Mouse (Mus musculus): ENCODE data around the gene Spsb4.

Gene Spsb4

DNA sequence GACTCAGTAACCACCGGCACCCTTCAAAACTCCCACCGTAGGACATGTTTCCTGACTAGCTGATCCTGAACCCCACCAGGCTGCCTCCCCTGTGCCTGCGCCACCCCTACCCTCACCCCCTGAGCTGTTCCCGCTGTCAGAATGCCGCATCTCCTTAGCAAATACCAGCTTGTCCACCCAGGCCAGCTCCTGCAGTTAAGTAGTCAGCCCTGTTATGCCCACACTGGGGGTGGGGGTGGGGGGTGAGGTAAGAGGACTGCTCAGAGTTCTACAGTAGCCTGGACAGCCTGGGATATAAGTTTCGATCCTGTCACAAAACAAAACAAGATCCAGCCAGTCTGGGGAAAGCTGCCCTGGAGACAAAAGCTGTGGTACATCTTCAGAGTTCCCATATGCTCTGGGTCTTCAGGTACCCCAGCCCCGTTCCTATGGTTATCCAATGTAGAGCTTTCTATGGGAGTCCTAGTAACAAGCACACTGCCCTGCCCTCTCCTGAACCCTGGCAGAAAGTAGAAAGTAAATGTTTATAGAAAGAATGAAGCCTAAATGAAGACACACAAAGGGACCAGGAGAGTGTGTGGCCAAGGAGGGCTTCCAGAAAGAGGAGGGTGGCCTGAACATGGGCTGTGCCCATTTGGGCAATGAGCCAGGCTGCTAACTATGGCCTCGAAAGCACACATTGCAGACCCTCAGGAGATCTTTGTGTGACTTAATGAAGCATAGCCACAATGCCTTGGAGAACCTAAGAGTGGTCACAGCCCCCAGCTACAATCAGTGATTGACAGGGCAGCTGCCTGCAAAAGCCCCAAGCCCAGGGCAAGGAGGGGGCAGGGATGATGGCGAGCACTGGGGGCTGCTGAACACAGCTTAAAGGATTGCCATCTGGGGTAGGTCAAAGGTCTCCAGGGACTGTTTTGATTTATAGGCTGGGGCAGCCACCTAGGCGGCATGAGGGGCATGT, 38.3 kb downstream of the Spsb4 start:
- intact Hi-C loops (cut with DNase I) = no loop called here

GRCm38 (mm10) chr9:96979417-96980030, 39.1 kb downstream of the Spsb4 start:
- intact Hi-C loops (cut with DNase I) = no loop called here

- intact Hi-C loops (cut with DNase I) = no loop called here
Measured at GRCm38 (mm10) chr9:96978147-96978782, 40.4 kb downstream of the Spsb4 start.

- intact Hi-C loops (cut with DNase I) = no loop called here
Measured at GRCm38 (mm10) chr9:96977287-96978145, 41.1 kb downstream of the Spsb4 start.

GRCm38 (mm10) chr9:96973091-96973490, 45.6 kb downstream of the Spsb4 start:
- intact Hi-C loops (cut with DNase I) = no loop called here

GRCm38 (mm10) chr9:96971625-96972404, 46.8 kb downstream of the Spsb4 start:
- intact Hi-C loops (cut with DNase I) = no loop called here

DNA sequence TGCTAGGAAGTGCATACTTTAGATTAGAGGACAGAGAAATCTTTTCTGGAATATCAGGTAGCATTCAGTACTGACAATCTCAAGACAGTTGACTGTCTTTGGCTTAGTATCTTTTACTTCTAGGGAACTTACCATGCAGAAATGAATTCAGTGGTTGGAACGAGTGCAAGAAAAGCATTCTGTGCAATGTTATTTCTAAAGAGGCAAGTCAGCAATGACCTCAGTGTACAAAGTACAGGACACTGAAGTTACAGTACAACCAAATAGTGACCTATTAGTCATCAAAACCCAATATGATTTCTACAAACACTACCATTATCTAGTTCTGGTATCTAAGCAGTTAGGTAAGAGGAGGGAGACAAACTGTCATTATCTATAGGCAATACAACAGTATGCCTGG, 51.1 kb downstream of the Spsb4 start:
- intact Hi-C loops (cut with DNase I) = no loop called here

DNA sequence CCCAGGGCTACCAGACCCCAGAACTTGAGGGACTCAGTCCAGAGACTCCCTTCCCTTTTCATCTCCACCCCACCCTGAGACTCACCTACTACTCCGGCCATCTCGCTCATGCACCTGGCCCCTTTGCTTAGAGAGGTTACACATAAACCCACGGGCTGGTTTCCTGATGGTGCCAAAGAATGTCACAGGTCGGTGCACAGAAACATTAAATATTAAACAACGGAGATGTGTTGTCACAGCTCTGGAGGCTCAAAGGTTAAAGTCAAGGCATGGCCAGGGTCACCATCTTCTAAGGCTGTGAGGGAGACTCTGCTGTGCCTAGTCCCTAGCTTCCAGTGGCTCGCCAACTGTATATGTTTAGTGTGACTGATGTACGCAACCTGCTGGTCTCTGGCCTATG, 52.2 kb downstream of the Spsb4 start:
- intact Hi-C loops (cut with DNase I) = no loop called here

DNA sequence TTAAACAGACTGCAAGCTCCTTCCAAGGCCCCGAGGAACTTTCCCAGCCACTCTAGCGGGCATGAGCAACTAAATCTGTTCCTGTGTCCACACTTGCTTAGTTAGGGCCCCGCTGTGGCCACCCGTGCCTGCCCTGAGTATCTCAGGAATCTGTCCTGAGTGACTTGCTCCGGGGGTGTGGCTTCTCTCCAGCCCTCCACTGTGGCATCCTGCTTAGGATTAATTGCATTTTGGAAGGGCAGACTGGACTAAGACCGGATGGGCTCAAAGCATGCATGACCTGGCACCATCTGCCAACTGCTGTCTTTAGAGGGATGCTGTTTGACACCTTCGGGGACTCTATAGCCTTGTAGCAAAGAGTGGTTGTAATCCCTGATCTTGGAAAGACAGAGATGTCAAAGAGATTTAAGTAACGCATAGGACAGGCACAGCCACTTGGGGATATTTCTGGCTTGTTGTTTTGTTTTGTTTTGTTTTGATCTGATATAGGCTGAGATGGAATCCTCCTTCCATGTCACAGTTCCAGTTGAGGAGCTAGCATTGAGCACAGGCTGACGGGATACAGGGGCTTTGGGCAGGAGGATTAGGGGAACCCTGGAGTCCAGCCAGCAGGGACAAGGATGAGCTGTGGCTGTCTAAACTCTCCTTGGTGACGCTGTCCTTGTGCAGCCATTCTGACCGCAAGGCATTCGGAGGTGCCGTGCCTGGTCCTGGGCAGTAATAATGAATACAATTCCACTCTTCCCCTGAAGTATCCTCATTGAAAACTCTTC, 55.0 kb downstream of the Spsb4 start:
- intact Hi-C loops (cut with DNase I) = loop anchor here (5.0 kb wide), 1 partner anchor 54 kb away; the partner anchor contains the start of gene Spsb4

- intact Hi-C loops (cut with DNase I) = loop anchor here (5.0 kb wide), 1 partner anchor 55 kb away; the partner anchor contains the start of gene Spsb4
Measured at GRCm38 (mm10) chr9:96962714-96963113, 55.9 kb downstream of the Spsb4 start.

DNA sequence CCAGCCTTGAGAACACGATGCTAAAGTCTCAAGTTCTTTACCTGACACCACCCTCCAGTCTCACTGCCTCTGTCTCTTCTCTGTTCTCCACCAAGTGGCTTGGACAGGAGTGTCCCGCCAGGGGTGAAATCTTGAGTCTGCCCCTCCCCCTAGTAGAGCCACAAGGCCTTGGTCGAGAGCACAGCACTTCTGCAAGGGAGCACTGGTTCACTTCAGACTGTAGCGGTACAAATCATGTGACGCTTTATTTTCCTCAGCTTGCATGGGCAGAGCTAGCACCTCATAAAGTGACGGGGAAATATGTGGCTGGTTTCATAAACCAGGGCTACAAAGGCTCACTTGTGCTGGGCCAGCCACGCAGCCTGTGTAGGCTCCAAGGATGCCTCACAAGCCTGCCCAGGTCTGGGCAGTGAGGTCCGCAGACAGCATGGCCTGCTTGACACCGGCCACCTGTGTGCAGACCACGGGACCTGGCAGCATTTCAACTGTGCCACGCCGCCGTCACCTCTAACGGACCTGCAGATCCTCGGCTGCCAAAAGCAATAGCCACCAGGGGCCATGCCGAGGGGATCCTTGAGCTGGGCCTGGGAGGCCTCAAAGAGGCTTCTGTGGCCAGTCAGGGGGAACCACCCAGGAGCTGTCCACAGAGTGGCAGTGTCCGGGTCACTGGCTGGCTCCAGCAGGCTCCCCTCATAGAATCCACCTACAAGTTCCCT, 56.5 kb downstream of the Spsb4 start:
- intact Hi-C loops (cut with DNase I) = loop anchor here (1.0 to 5.0 kb wide), 3 partner anchors 45 to 106 kb away; partner anchors contain the start of gene Spsb4

DNA sequence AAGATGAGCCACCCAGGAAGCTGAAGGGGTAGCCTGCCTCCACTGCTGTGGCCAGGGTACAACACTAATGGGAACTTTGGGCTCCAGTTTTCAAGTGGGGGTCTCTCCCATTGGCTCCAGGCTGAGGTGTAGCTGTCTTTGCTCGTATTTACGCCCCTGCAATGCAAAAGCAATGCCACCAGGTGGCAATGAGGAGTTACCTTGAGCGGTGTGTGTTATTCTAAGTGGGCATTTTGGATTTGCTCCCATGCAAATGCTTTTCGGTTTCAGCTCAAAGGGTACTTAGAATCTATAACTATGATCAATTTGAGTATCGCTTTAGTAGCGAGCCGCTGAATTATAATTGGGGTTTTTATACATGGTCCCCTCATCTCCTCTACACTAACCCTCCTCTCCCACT, 57.6 kb downstream of the Spsb4 start:
- intact Hi-C loops (cut with DNase I) = loop anchor here (1.0 to 5.0 kb wide), 3 partner anchors 44 to 107 kb away; partner anchors contain the start of gene Spsb4

DNA sequence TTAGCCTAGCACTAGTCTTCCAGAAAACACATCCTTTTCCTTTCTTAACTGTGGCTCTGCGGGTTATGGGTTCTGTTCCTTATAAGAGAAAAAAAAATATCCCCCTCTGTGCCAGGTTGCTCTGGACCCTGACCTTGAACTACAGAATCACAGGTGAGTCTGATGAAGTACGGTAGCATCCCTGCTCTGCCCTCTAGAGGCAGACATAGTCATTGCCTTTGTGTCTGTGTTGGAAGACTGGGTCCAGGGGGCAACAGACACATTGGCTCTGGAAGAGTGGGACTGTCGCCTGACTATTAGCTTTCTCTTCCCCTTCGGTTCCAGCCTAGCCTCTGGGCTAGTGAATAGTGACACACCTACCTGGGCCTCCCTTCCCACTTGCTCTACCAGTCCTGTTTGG, 58.4 kb downstream of the Spsb4 start:
- intact Hi-C loops (cut with DNase I) = loop anchor here (2.0 to 5.0 kb wide), 2 partner anchors 43 to 57 kb away; partner anchors contain the start of gene Spsb4

DNA sequence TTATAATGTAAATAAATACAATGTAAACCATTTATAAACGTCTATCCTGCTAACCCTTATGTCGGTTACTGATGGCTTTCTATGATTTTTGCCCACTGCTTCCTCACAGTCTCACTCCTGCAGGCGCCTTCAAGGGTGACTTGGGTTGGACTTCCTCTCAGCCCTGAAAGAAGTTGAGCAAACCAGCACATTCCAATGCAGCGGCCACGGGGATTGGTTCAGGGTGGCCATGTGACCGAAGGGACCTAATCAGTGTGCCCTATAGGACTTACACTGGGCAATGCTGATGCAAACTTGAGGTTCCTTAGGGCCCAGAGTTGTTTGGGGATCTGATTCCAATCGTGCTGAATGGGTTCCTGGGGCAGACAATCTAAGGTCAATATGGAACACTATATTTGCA, 59.2 kb downstream of the Spsb4 start:
- intact Hi-C loops (cut with DNase I) = no loop called here

- intact Hi-C loops (cut with DNase I) = no loop called here
Measured at GRCm38 (mm10) chr9:96958009-96958615, 60.5 kb downstream of the Spsb4 start.

GRCm38 (mm10) chr9:96957298-96957865, 61.3 kb downstream of the Spsb4 start:
- intact Hi-C loops (cut with DNase I) = no loop called here

DNA sequence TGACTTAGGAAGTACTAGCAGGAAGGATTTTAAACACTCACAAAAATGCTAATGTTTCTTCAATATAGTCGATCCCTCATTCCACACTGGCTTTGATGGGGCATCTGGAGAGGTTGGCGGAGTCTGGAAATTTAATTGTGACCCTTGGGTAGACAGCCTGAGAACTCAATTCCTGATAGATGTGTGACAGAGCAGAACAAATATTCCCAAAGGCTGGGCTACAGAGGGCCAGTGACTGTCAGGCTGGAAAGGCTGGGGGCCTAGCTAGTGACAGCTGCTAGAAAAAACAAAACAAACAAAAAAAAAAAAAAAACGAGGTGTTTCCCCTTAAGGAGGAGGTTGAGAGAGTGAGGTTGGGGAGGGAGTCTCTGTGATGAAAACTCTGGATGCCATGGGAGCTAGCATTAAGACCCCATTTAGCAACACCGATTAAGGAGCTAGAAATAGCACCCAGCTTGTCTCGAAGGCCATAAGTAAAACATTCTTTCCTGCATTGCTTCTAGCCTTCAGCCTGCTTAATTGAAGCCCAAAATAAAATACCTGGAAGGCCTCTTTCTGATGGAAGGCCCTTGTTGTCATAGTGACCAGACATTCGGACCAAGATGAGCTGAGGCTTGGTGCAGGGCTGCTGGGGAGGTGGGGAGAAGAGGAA, 61.9 kb downstream of the Spsb4 start:
- intact Hi-C loops (cut with DNase I) = no loop called here

Data from adrenal gland (tissue).